Mouse (Mus musculus) neural tube, embryonic 13.5 days (tissue): Measurements from ENCODE around the gene Pcsk5. TPM values are rescaled to one million over a fixed set of nuclear protein-coding genes. Genes with fewer than 3 reads are reported as not detected.

Source experiments
- ATAC-seq: fragments of 200-750 bp; cut with Nextera tagmentation; 2 replicates; pipeline ENCODE4 v1.8.0; 2017; ENCODE audit warnings: low read depth, mild to moderate bottlenecking, moderate TSS enrichment, moderate library complexity
- H3K27ac ChIP-seq: fragments of 300-500 bp; sonication (generic); replicated peaks from 2 replicates; pipeline ENCODE4 v1.5.1; 2015; ENCODE audit warnings: moderate library complexity, mild to moderate bottlenecking, inconsistent platforms
- H3K27me3 ChIP-seq: fragments of 300-500 bp; sonication (generic); 2 replicates; pipeline ENCODE4 v1.6.1; 2015; ENCODE audit warnings: mild to moderate bottlenecking, inconsistent platforms
- H3K36me3 ChIP-seq: fragments of 300-500 bp; sonication (generic); 2 replicates; pipeline ENCODE4 v1.6.1; 2015; ENCODE audit warnings: mild to moderate bottlenecking, inconsistent platforms
- H3K4me1 ChIP-seq: fragments of 300-500 bp; sonication (generic); replicated peaks from 2 replicates; pipeline ENCODE4 v1.6.1; 2015; ENCODE audit warnings: inconsistent platforms
- H3K4me2 ChIP-seq: fragments of 300-500 bp; sonication (generic); 2 replicates; pipeline ENCODE4 v1.6.1; 2015; ENCODE audit warnings: inconsistent platforms, mild to moderate bottlenecking, moderate library complexity
- H3K4me3 ChIP-seq: fragments of 300-500 bp; sonication (generic); 2 replicates; pipeline ENCODE4 v1.5.1; 2015; ENCODE audit warnings: mild to moderate bottlenecking, inconsistent platforms
- H3K9ac ChIP-seq: fragments of 300-500 bp; sonication (generic); 2 replicates; pipeline ENCODE4 v1.6.1; 2015; ENCODE audit warnings: moderate library complexity, mild to moderate bottlenecking, inconsistent platforms
- H3K9me3 ChIP-seq: fragments of 300-500 bp; sonication (generic); 2 replicates; pipeline ENCODE4 v1.6.1; 2016; ENCODE audit warnings: inconsistent platforms
- WGBS: fragments of 180-500 bp; shearing (Covaris S2); methylation state at CpG from one replicate; pipeline ENCODE4 v1.1.7; 2015; 5-methylcytosine and 5-hydroxymethylcytosine counted together
- polyA plus RNA-seq: library from polyadenylated mRNA; unstranded; fragments of >200 nt; fragmentation: Nextera tagmentation; extraction: Ambion mirVana; gene quantifications from 2 replicates; pipeline ENCODE4 v1.2.1, GENCODE M21; 2015

The Pcsk5 gene
- polyA plus RNA-seq, 1 experiment from 2014 or later = 8.6 TPM

DNA sequence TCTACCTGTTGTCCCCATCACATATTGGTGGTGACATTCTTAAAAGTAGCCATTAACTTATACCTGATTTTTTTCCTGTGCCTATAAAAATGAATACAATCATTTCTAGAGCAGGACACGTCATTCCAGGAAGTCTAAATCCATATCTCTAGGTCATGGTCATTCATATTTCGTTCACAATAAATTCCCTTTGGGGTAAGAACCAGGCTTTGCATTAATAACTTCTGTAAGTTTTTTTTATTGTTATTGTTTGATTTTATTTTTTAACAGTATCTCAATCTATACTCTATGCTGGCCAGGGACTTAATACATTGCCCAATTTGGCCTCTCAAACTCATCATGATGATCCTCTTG, 408.9 kb downstream of the Pcsk5 start:
- Histone ChIP-seq H3K27me3 (no peaks in the 10 kb centered on the region), H3K4me3 (no peak overlapping the region), H3K27ac (no peak overlapping the region), H3K36me3 (no peaks in the 10 kb centered on the region), H3K4me2 (no peak overlapping the region), H3K9ac (no peak overlapping the region), H3K9me3 (no peaks in the 10 kb centered on the region), H3K4me1 (no peaks in the 10 kb centered on the region)
- ATAC-seq = no peak
- WGBS = 79% methylated on average over 2 of the region's 2 CpGs

- WGBS = 90% methylated on average over 2 of the region's 2 CpGs
- Histone ChIP-seq H3K9me3 (no peaks in the 10 kb centered on the region), H3K36me3 (no peaks in the 10 kb centered on the region), H3K9ac (no peak overlapping the region), H3K27ac (no peak overlapping the region), H3K4me3 (no peak overlapping the region), H3K4me2 (no peak overlapping the region), H3K27me3 (no peaks in the 10 kb centered on the region), H3K4me1 (no peaks in the 10 kb centered on the region)
- no peak for ATAC-seq
These were observed 409.4 kb downstream of the Pcsk5 start for GRCm38 (mm10) chr19:17427824-17428560.

- 83% methylated on average over 3 of the region's 3 CpGs for WGBS
- no peaks in the 10 kb centered on the region for H3K36me3 ChIP-seq
- H3K9me3 ChIP-seq = no peaks in the 10 kb centered on the region
- H3K4me2 ChIP-seq = no peak overlapping the region
- H3K9ac ChIP-seq = no peak overlapping the region
- no peaks in the 10 kb centered on the region for H3K4me1 ChIP-seq
- H3K27ac ChIP-seq = no peak overlapping the region
- no peaks in the 10 kb centered on the region for H3K27me3 ChIP-seq
- no peak for ATAC-seq
- H3K4me3 ChIP-seq = no peak overlapping the region
These were observed 414.1 kb downstream of the Pcsk5 start for GRCm38 (mm10) chr19:17423306-17423705.

- H3K36me3 ChIP-seq = no peaks in the 10 kb centered on the region
- H3K4me1 ChIP-seq = no peaks in the 10 kb centered on the region
- H3K9me3 ChIP-seq = no peaks in the 10 kb centered on the region
- ATAC-seq = no peak
- no peak overlapping the region for H3K27ac ChIP-seq
- H3K4me3 ChIP-seq = no peak overlapping the region
- no peaks in the 10 kb centered on the region for H3K27me3 ChIP-seq
- WGBS = 61% methylated on average over 1 of the region's 1 CpGs
- no peak overlapping the region for H3K4me2 ChIP-seq
- H3K9ac ChIP-seq = no peak overlapping the region
These were observed 419.6 kb downstream of the Pcsk5 start for GRCm38 (mm10) chr19:17417855-17418254.

GRCm38 (mm10) chr19:17412915-17413459, 424.4 kb downstream of the Pcsk5 start:
- Histone ChIP-seq H3K4me2 (no peak overlapping the region), H3K4me1 (no peaks in the 10 kb centered on the region), H3K9me3 (no peaks in the 10 kb centered on the region), H3K36me3 (no peaks in the 10 kb centered on the region), H3K27me3 (no peaks in the 10 kb centered on the region), H3K27ac (no peak overlapping the region), H3K9ac (no peak overlapping the region), H3K4me3 (no peak overlapping the region)
- ATAC-seq = no peak
- 75% methylated on average over 4 of the region's 4 CpGs for WGBS

DNA sequence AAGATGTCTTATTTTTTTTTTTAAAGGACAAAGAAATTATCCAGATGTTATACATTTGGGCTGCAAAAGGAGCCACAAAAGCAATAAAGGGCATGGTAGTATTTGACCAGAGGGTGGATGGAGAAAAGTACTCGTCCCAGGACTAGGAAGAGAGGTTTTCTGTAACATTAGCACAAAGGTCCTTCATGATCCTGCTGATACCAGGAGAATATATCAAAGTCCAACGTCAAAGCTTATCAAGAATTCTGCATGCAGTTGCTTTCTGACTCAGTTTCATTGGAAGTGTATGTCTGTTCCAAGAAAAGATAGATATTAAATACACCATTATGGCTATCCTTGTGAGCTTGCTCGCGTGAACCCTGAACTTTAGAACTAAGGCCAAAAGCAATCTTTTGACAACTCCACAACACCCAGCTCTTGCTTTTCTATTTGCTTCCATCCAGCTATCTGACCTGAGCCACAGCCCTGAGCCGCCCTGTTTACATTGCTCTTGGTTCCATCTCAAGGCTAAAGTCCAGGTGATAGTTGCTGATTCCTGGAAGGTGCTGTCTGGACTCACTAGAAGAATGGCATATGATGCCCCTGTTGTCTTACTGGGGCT, 426.9 kb downstream of the Pcsk5 start:
- H3K4me3 ChIP-seq = no peak overlapping the region
- no peak for ATAC-seq
- no peak overlapping the region for H3K4me2 ChIP-seq
- no peaks in the 10 kb centered on the region for H3K4me1 ChIP-seq
- no peaks in the 10 kb centered on the region for H3K36me3 ChIP-seq
- H3K27me3 ChIP-seq = no peaks in the 10 kb centered on the region
- H3K9ac ChIP-seq = no peak overlapping the region
- H3K9me3 ChIP-seq = no peaks in the 10 kb centered on the region
- WGBS = 86% methylated on average over 5 of the region's 5 CpGs
- H3K27ac ChIP-seq = no peak overlapping the region

- no peaks in the 10 kb centered on the region for H3K27me3 ChIP-seq
- ATAC-seq = no peak
- WGBS = 74% methylated on average over 3 of the region's 3 CpGs
- H3K27ac ChIP-seq = no peak overlapping the region
- H3K9me3 ChIP-seq = no peaks in the 10 kb centered on the region
- no peak overlapping the region for H3K9ac ChIP-seq
- no peak overlapping the region for H3K4me2 ChIP-seq
- H3K4me1 ChIP-seq = no peaks in the 10 kb centered on the region
- H3K4me3 ChIP-seq = no peak overlapping the region
- H3K36me3 ChIP-seq = no peaks in the 10 kb centered on the region
These were observed 428.1 kb downstream of the Pcsk5 start for GRCm38 (mm10) chr19:17409351-17409750.

DNA sequence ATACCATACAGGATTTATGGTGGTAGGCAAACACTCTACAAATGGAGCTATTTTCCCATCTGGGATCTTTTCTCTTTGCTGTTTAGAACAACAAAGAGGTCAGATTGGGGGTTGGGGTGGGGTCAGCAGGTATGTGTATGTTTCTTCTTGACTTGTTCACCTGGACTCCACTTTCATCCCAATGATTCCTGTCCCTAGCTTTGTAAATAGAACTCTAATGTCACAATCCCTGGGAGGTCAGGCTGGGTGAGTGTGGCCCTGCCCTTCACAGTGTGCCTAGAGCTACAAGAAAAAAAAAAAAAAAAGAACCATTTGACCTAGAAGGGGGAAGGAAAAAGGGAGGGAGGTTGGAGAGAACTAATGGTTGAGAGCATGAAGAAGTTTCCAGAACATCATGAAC, 428.8 kb downstream of the Pcsk5 start:
- Histone ChIP-seq H3K4me2 (no peak overlapping the region), H3K27me3 (no peaks in the 10 kb centered on the region), H3K9me3 (no peaks in the 10 kb centered on the region), H3K4me1 (no peaks in the 10 kb centered on the region), H3K9ac (no peak overlapping the region), H3K4me3 (no peak overlapping the region), H3K36me3 (no peaks in the 10 kb centered on the region), H3K27ac (no peak overlapping the region)
- ATAC-seq = no peak

GRCm38 (mm10) chr19:17406823-17407222, 430.6 kb downstream of the Pcsk5 start:
- no peak for ATAC-seq
- Histone ChIP-seq H3K4me1 (no peaks in the 10 kb centered on the region), H3K4me2 (no peak overlapping the region), H3K4me3 (no peak overlapping the region), H3K9me3 (no peaks in the 10 kb centered on the region), H3K27me3 (no peaks in the 10 kb centered on the region), H3K27ac (no peak overlapping the region), H3K36me3 (no peaks in the 10 kb centered on the region), H3K9ac (no peak overlapping the region)
- 89% methylated on average over 5 of the region's 5 CpGs for WGBS

DNA sequence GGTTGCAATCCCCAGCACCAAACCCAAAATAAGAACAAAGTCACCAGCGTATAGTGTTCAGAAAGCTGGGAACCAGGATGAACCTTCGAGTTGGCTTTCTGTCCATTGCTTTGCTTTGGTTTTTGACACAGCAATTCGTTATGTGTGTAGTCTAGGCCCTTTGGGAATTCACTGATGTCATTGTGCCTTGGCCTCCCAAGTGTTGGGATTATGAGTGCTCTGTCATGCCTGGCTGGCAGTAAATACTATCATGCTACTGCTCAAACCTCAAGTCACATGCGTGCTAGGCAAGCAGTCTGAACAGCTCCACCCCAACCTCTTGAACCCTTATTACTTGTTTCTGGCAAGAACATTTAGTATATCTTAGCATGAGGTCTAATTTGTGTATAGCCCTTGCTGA, 434.3 kb downstream of the Pcsk5 start:
- Histone ChIP-seq H3K4me3 (no peak overlapping the region), H3K36me3 (peaks cover 27% of the 10 kb centered on the region), H3K27ac (no peak overlapping the region), H3K4me2 (no peak overlapping the region), H3K9ac (no peak overlapping the region), H3K4me1 (no peaks in the 10 kb centered on the region), H3K27me3 (no peaks in the 10 kb centered on the region), H3K9me3 (no peaks in the 10 kb centered on the region)
- 81% methylated on average over 4 of the region's 4 CpGs for WGBS
- ATAC-seq = no peak

GRCm38 (mm10) chr19:17400571-17400970, 436.9 kb downstream of the Pcsk5 start:
- Histone ChIP-seq H3K4me1 (no peaks in the 10 kb centered on the region), H3K4me2 (no peak overlapping the region), H3K9ac (no peak overlapping the region), H3K36me3 (peaks cover 45% of the 10 kb centered on the region), H3K9me3 (no peaks in the 10 kb centered on the region), H3K27me3 (no peaks in the 10 kb centered on the region), H3K4me3 (no peak overlapping the region), H3K27ac (no peak overlapping the region)
- ATAC-seq = no peak
- WGBS = 87% methylated on average over 4 of the region's 4 CpGs

DNA sequence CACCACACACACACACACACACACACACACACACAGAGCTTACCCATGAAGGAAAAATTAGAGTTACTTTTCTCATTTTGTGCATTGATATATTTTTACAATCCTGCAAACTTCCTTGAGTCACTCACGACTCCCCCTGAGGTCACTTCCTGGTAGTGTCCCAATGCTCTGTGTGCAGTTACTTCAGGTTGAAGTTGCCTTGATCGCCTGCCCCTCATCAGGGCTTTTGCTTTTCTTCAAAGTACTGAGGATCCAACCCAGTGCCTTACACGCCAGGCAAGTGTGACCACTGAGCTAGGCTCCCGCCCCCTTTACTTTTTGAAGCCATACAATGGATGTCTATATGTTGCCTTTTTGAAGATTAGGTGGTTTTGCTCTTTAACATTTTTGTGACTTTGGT, 437.5 kb downstream of the Pcsk5 start:
- ATAC-seq = no peak
- H3K4me3 ChIP-seq = no peak overlapping the region
- 88% methylated on average over 4 of the region's 4 CpGs for WGBS
- H3K4me1 ChIP-seq = peaks cover 5% of the 10 kb centered on the region
- H3K4me2 ChIP-seq = no peak overlapping the region
- H3K9ac ChIP-seq = no peak overlapping the region
- H3K9me3 ChIP-seq = no peaks in the 10 kb centered on the region
- no peaks in the 10 kb centered on the region for H3K27me3 ChIP-seq
- H3K36me3 ChIP-seq = peaks cover 45% of the 10 kb centered on the region
- no peak overlapping the region for H3K27ac ChIP-seq

GRCm38 (mm10) chr19:17397922-17398321, 439.5 kb downstream of the Pcsk5 start:
- no peak overlapping the region for H3K4me3 ChIP-seq
- 85% methylated on average over 5 of the region's 5 CpGs for WGBS
- no peak overlapping the region for H3K9ac ChIP-seq
- H3K27ac ChIP-seq = no peak overlapping the region
- ATAC-seq = no peak
- peaks cover 45% of the 10 kb centered on the region for H3K36me3 ChIP-seq
- peaks cover 4% of the 10 kb centered on the region for H3K27me3 ChIP-seq
- no peak overlapping the region for H3K4me2 ChIP-seq
- H3K9me3 ChIP-seq = no peaks in the 10 kb centered on the region
- peaks cover 15% of the 10 kb centered on the region for H3K4me1 ChIP-seq
